Comparison of ENCODE assay signal across 8 mouse cellular contexts in genomic region chr11:69966006-69966859, GRCm38 (mm10). TPM values are rescaled to one million over a fixed set of nuclear protein-coding genes. Genes with fewer than 3 reads are reported as not detected.
DNase-seq lines count a peak whose midpoint lies in the region; ATAC-seq and TF ChIP-seq lines count a peak whose summit lies in the region.

No protein-coding gene starts in this region.

- H3K4me2 ChIP-seq in heart, embryonic 11.5 days: peak overlapping the region; percentile 73
- H3K4me2 ChIP-seq in kidney, embryonic 16.5 days (replicated peaks; ENCODE audit: low read depth, low read length): peak overlapping the region; percentile 61
- H3K4me2 ChIP-seq in stomach, postnatal 0 days (replicated peaks; ENCODE audit: low read depth): peak overlapping the region; percentile 65

- peak; percentile 43 for DNase-seq in thymus, postnatal 4 days
- no peak for DNase-seq in thymus, postnatal 10 days (ENCODE audit: low spot score in 2 of 2)
- peak; percentile 66 to 75 for DNase-seq in lung, postnatal 4 days
- DNase-seq in stomach, postnatal 0 days (ENCODE audit: low spot score): peak; percentile 89
- no peak for DNase-seq in spleen, postnatal 4 days (ENCODE audit: low spot score in 2 of 2)
- no peak for DNase-seq in ovary, adult 18-20 months (ENCODE audit: low spot score)

- peak; percentile 50; the same call in 1 of the 2 replicates for ATAC-seq in heart, embryonic 11.5 days (replicated peaks; ENCODE audit: insufficient number of reproducible peaks, low FRiP score, low TSS enrichment)
- peak; percentile 80 for ATAC-seq in kidney, embryonic 16.5 days (ENCODE audit: low FRiP score, low TSS enrichment)
- ATAC-seq in stomach, postnatal 0 days (ENCODE audit: low FRiP score, low TSS enrichment): peak; percentile 55

- WGBS in heart, embryonic 11.5 days (ENCODE audit: insufficient replicate concordance): 2% methylated on average over 59 of the region's 59 CpGs
- WGBS in kidney, embryonic 16.5 days: under 1% methylated on average over 59 of the region's 59 CpGs
- WGBS in stomach, postnatal 0 days: 3% methylated on average over 52 of the region's 59 CpGs

- TF ChIP-seq EP300 in stomach, postnatal 0 days (optimal IDR thresholded peaks at IDR 0.05): no peak

- peaks cover 59% of the 10 kb centered on the region for H3K27me3 ChIP-seq in heart, embryonic 11.5 days (ENCODE audit: control insufficient read depth, insufficient read depth, low read length)
- H3K27me3 ChIP-seq in kidney, embryonic 16.5 days (ENCODE audit: insufficient read depth, low read length): peaks cover 45% of the 10 kb centered on the region
- H3K27me3 ChIP-seq in stomach, postnatal 0 days (ENCODE audit: control insufficient read depth, insufficient read depth, low read length): peaks cover 6% of the 10 kb centered on the region; the same call in 1 of the 2 replicates

- H3K4me3 ChIP-seq in heart, embryonic 11.5 days (ENCODE audit: low read depth, low read length): peak overlapping the region; percentile 33
- peak overlapping the region; percentile 54 for H3K4me3 ChIP-seq in kidney, embryonic 16.5 days (ENCODE audit: low read length)
- H3K4me3 ChIP-seq in stomach, postnatal 0 days (ENCODE audit: low read depth, low read length): peak overlapping the region; percentile 43

- TF ChIP-seq CTCF in stomach, postnatal 0 days (IDR thresholded peaks at IDR 0.05; ENCODE audit: low read depth): no peak

- no peak overlapping the region for H3K27ac ChIP-seq in heart, embryonic 11.5 days (ENCODE audit: low read depth, low read length)
- peak overlapping the region; percentile 80 for H3K27ac ChIP-seq in kidney, embryonic 16.5 days (ENCODE audit: low read length)
- peak overlapping the region; percentile 82 for H3K27ac ChIP-seq in stomach, postnatal 0 days (replicated peaks)

- H3K9ac ChIP-seq in heart, embryonic 11.5 days (ENCODE audit: low read depth, low read length): peak overlapping the region; percentile 56
- peak overlapping the region; percentile 70 for H3K9ac ChIP-seq in kidney, embryonic 16.5 days (replicated peaks; ENCODE audit: low read length)
- H3K9ac ChIP-seq in stomach, postnatal 0 days (ENCODE audit: low read length): peak overlapping the region; percentile 59

- H3K36me3 ChIP-seq in heart, embryonic 11.5 days (ENCODE audit: control insufficient read depth, insufficient read depth, low read length): peaks cover 8% of the 10 kb centered on the region
- peaks cover 21% of the 10 kb centered on the region for H3K36me3 ChIP-seq in kidney, embryonic 16.5 days (ENCODE audit: insufficient read depth, low read length)
- H3K36me3 ChIP-seq in stomach, postnatal 0 days (ENCODE audit: control insufficient read depth, insufficient read depth, low read length): peaks cover 9% of the 10 kb centered on the region; the same call in 1 of the 2 replicates

- no peaks in the 10 kb centered on the region for H3K9me3 ChIP-seq in heart, embryonic 11.5 days (replicated peaks; ENCODE audit: control insufficient read depth, low read length)
- no peaks in the 10 kb centered on the region for H3K9me3 ChIP-seq in kidney, embryonic 16.5 days (ENCODE audit: low read length)
- H3K9me3 ChIP-seq in stomach, postnatal 0 days (ENCODE audit: control insufficient read depth, low read length): no peaks in the 10 kb centered on the region

- peaks cover 10% of the 10 kb centered on the region for H3K4me1 ChIP-seq in heart, embryonic 11.5 days (ENCODE audit: control insufficient read depth, insufficient read depth, low read length)
- peaks cover 16% of the 10 kb centered on the region; the same call in 1 of the 2 replicates for H3K4me1 ChIP-seq in kidney, embryonic 16.5 days (ENCODE audit: insufficient read depth, low read length)
- H3K4me1 ChIP-seq in stomach, postnatal 0 days (replicated peaks; ENCODE audit: control insufficient read depth, insufficient read depth): peaks cover 2% of the 10 kb centered on the region; the same call in 1 of the 2 replicates

RNA-seq across cellular contexts. Expression of gene Cldn7, which starts 1.7 kb away (rescaled TPM):
- polyA plus RNA-seq in heart, embryonic 11.5 days (2014; fragmentation: Nextera tagmentation; extraction: Ambion mirVana): 2.4 and 3.0 TPM in 2 replicates
- 225 and 227 TPM in 2 replicates for polyA plus RNA-seq in kidney, embryonic 16.5 days (2015; fragmentation: Nextera tagmentation; extraction: Ambion mirVana)
- 119 and 125 TPM in 2 replicates for polyA plus RNA-seq in stomach, postnatal 0 days (2015; fragmentation: Nextera tagmentation; extraction: Ambion mirVana)

RNA-seq across cellular contexts. Expression of gene Ctdnep1, which starts 14.7 kb away (rescaled TPM):
- polyA plus RNA-seq in heart, embryonic 11.5 days (2014; fragmentation: Nextera tagmentation; extraction: Ambion mirVana): 20.3 and 22.2 TPM in 2 replicates
- 35.7 and 35.8 TPM in 2 replicates for polyA plus RNA-seq in kidney, embryonic 16.5 days (2015; fragmentation: Nextera tagmentation; extraction: Ambion mirVana)
- 13.1 and 14.9 TPM in 2 replicates for polyA plus RNA-seq in stomach, postnatal 0 days (2015; fragmentation: Nextera tagmentation; extraction: Ambion mirVana)

RNA-seq across cellular contexts. Expression of gene Elp5, which starts 16.1 kb away (rescaled TPM):
- 120 and 130 TPM in 2 replicates for polyA plus RNA-seq in heart, embryonic 11.5 days (2014; fragmentation: Nextera tagmentation; extraction: Ambion mirVana)
- 124 and 128 TPM in 2 replicates for polyA plus RNA-seq in kidney, embryonic 16.5 days (2015; fragmentation: Nextera tagmentation; extraction: Ambion mirVana)
- 73.1 and 73.4 TPM in 2 replicates for polyA plus RNA-seq in stomach, postnatal 0 days (2015; fragmentation: Nextera tagmentation; extraction: Ambion mirVana)

RNA-seq across cellular contexts. Expression of gene Slc2a4, which starts 18.2 kb away (rescaled TPM):
- 22.0 and 22.8 TPM in 2 replicates for polyA plus RNA-seq in heart, embryonic 11.5 days (2014; fragmentation: Nextera tagmentation; extraction: Ambion mirVana)
- 20.8 and 22.4 TPM in 2 replicates for polyA plus RNA-seq in kidney, embryonic 16.5 days (2015; fragmentation: Nextera tagmentation; extraction: Ambion mirVana)
- polyA plus RNA-seq in stomach, postnatal 0 days (2015; fragmentation: Nextera tagmentation; extraction: Ambion mirVana): 36.4 and 40.5 TPM in 2 replicates

RNA-seq across cellular contexts. Expression of gene Gabarap, which starts 24.7 kb away (rescaled TPM):
- polyA plus RNA-seq in heart, embryonic 11.5 days (2014; fragmentation: Nextera tagmentation; extraction: Ambion mirVana): 481 and 489 TPM in 2 replicates
- 437 and 481 TPM in 2 replicates for polyA plus RNA-seq in kidney, embryonic 16.5 days (2015; fragmentation: Nextera tagmentation; extraction: Ambion mirVana)
- 536 and 544 TPM in 2 replicates for polyA plus RNA-seq in stomach, postnatal 0 days (2015; fragmentation: Nextera tagmentation; extraction: Ambion mirVana)

Comparison
In these comparisons a context has a peak if more than half of its experiments do, and no peak if none do; other contexts are left out.
1. DNase-seq: peak in thymus, postnatal 4 days (single experiment), lung, postnatal 4 days (2 of 2) and stomach, postnatal 0 days (single experiment); none in thymus, postnatal 10 days (0 of 2), spleen, postnatal 4 days (0 of 2) and ovary, adult 18-20 months (single experiment).
2. RNA of gene Cldn7, which starts 1.7 kb away (polyA plus RNA-seq): 225 to 227 TPM in kidney, embryonic 16.5 days and 119 to 125 TPM in stomach, postnatal 0 days; 2.4 to 3.0 TPM in heart, embryonic 11.5 days; every median in the first group is over 10 times any median in the second.
3. Peak in every context shown above with its lines, with median percentiles within 50 percentile points of each other: ATAC-seq, H3K4me2 ChIP-seq, H3K4me3 ChIP-seq and H3K9ac ChIP-seq.